Mouse (Mus musculus) megakaryocyte progenitor cell, adult 5-6 weeks (primary cell): ENCODE data around the gene Hoxa6. TPM values are rescaled to one million over a fixed set of nuclear protein-coding genes. Genes with fewer than 3 reads are reported as not detected.

Experiments used
- total RNA-seq, 2 experiments: library from RNA; stranded (forward) in 1 of 2; stranded (reverse) in 1 of 2; fragments of 157-497, 149-512 nt in 1 of 2; fragments of 200-1000 nt in 1 of 2; gene quantifications; 2 replicates each; pipeline versions ENCODE4 v1.2.3 to v1.2.4; 2015 to 2017

The Hoxa6 gene
- total RNA-seq, 2 experiments from 2014 or later, result 0.22 TPM; not detected in 1

Other genes starting within 250 kb of the Hoxa6 start
- gene Skap2, start 196.2 kb downstream of the Hoxa6 start, total RNA-seq (2015), result 96.8 and 103 TPM in 2 replicates
- gene Skap2, start 196.2 kb downstream of the Hoxa6 start, total RNA-seq (2017), result 139 and 181 TPM in 2 replicates
- 0.15 and 0.17 TPM in 2 replicates for gene Hoxa1, start 50.4 kb downstream of the Hoxa6 start, total RNA-seq (2015)
- gene Hoxa1, start 50.4 kb downstream of the Hoxa6 start, total RNA-seq (2017), result 0.10 TPM in 1 of 2 replicates, not detected in the other
- 0.86 TPM in 1 of 2 replicates, not detected in the other for gene Hoxa2, start 43.9 kb downstream of the Hoxa6 start, total RNA-seq (2015)
- 0.34 TPM in 1 of 2 replicates, not detected in the other for gene Hoxa2, start 43.9 kb downstream of the Hoxa6 start, total RNA-seq (2017)
- gene 5730596B20Rik, start 31.2 kb downstream of the Hoxa6 start, total RNA-seq (2015), result not detected in 2 replicates
- gene 5730596B20Rik, start 31.2 kb downstream of the Hoxa6 start, total RNA-seq (2017), result not detected in 2 replicates
- gene Hoxa4, start 17.0 kb downstream of the Hoxa6 start, total RNA-seq (2015), result 0.88 and 1.9 TPM in 2 replicates
- 0.71 and 1.3 TPM in 2 replicates for gene Hoxa4, start 17.0 kb downstream of the Hoxa6 start, total RNA-seq (2017)
- 2.3 and 3.1 TPM in 2 replicates for gene Hoxa5, start 4.1 kb downstream of the Hoxa6 start, total RNA-seq (2015)
- gene Hoxa5, start 4.1 kb downstream of the Hoxa6 start, total RNA-seq (2017), result 0.83 and 1.1 TPM in 2 replicates
- 0.59 and 2.1 TPM in 2 replicates for gene Hoxa3, start 4.6 kb upstream of the Hoxa6 start, total RNA-seq (2015)
- gene Hoxa3, start 4.6 kb upstream of the Hoxa6 start, total RNA-seq (2017), result 0.37 and 0.42 TPM in 2 replicates
- not detected in 2 replicates for gene Gm28308, start 4.6 kb upstream of the Hoxa6 start, total RNA-seq (2015)
- 0.84 TPM in 1 of 2 replicates, not detected in the other for gene Gm28308, start 4.6 kb upstream of the Hoxa6 start, total RNA-seq (2017)
- 11.4 and 15.7 TPM in 2 replicates for gene Hoxa7, start 13.1 kb upstream of the Hoxa6 start, total RNA-seq (2015)
- 5.5 and 8.2 TPM in 2 replicates for gene Hoxa7, start 13.1 kb upstream of the Hoxa6 start, total RNA-seq (2017)
- gene Hoxa9, start 22.4 kb upstream of the Hoxa6 start, total RNA-seq (2015), result 8.1 and 10.7 TPM in 2 replicates
- 23.4 and 24.9 TPM in 2 replicates for gene Hoxa9, start 22.4 kb upstream of the Hoxa6 start, total RNA-seq (2017)
- gene Hoxa10, start 32.1 kb upstream of the Hoxa6 start, total RNA-seq (2015), result 0.12 and 0.24 TPM in 2 replicates
- 0.30 TPM in 1 of 2 replicates, not detected in the other for gene Hoxa10, start 32.1 kb upstream of the Hoxa6 start, total RNA-seq (2017)
- gene Hoxa11, start 37.1 kb upstream of the Hoxa6 start, total RNA-seq (2015), result not detected in 2 replicates
- 0.10 TPM in 1 of 2 replicates, not detected in the other for gene Hoxa11, start 37.1 kb upstream of the Hoxa6 start, total RNA-seq (2017)
- not detected in 2 replicates for gene Hoxa13, start 52.2 kb upstream of the Hoxa6 start, total RNA-seq (2015)
- gene Hoxa13, start 52.2 kb upstream of the Hoxa6 start, total RNA-seq (2017), result not detected in 2 replicates
- not detected in 2 replicates for gene Evx1, start 104.8 kb upstream of the Hoxa6 start, total RNA-seq (2015)
- gene Evx1, start 104.8 kb upstream of the Hoxa6 start, total RNA-seq (2017), result not detected in 2 replicates